Mouse (Mus musculus) liver (tissue): ENCODE measurements around the gene Psg16.

Source experiments
- DNase-seq: peaks from one replicate; pipeline ENCODE4 v3.0.0-alpha.2; 2020; ENCODE audit warnings: mixed read lengths

Psg16 gene

GRCm38 (mm10) chr7:17135307-17135706, 61.5 kb downstream of the Psg16 start:
- no peak for DNase-seq

- no peak for DNase-seq
These were observed 76.1 kb downstream of the Psg16 start, which contains the start of gene Ceacam3 for GRCm38 (mm10) chr7:17149931-17150330. Gene Ceacam3 (plus strand): TSS chr7:17150282.

GRCm38 (mm10) chr7:17155634-17156033, 81.8 kb downstream of the Psg16 start:
- peak; percentile 5 for DNase-seq

- DNase-seq: no peak
These were observed 83.2 kb downstream of the Psg16 start for GRCm38 (mm10) chr7:17156885-17157677.

GRCm38 (mm10) chr7:17159011-17159410, 85.2 kb downstream of the Psg16 start:
- DNase-seq: no peak

GRCm38 (mm10) chr7:17171827-17172226, 98.0 kb downstream of the Psg16 start:
- DNase-seq: no peak
